Mouse (Mus musculus): Measurements from ENCODE around the gene Mettl16. TPM values are rescaled to one million over a fixed set of nuclear protein-coding genes. Genes with fewer than 3 reads are reported as not detected.
A peak's percentile ranks its signal among the peaks of the same experiment; 100 is the strongest.

The Mettl16 gene
- polyA plus RNA-seq, 1 experiment from 2014 or later = 50.3 TPM

DNA sequence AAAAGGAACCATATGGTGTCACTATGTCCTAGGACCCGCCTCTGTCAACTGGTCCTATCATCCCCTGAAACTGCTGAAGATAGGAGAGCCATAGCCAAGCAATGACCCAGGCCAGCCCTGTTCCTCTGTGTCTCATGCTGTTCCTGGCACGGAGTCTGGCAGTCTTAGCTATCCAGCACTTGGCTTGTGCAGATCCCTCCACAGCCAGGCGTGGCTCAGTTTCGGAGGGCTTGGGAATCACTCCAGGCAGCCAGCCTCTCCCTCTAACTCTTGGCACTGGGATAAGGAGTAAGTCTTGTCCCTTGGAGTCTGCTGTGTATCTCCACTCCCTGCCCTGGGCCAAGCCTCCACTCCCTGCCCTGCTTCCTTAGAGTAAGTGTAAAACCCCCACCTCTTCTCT is 96.0 kb downstream of the Mettl16 start:
- peaks cover 17% of the 10 kb centered on the region; the same call in 1 of the 2 replicates for H3K4me1 ChIP-seq
- no peak overlapping the region for H3K4me3 ChIP-seq
- H3K27ac ChIP-seq = no peak overlapping the region
- H3K36me3 ChIP-seq = no peaks in the 10 kb centered on the region
- H3K27me3 ChIP-seq = no peaks in the 10 kb centered on the region
- ATAC-seq (ENCODE audit: borderline replicate concordance, extremely low read depth, low FRiP score, low TSS enrichment) = no peak; the same call in 1 of the 2 replicates
- H3K9ac ChIP-seq = no peak overlapping the region
- WGBS = 64% methylated on average over 4 of the region's 4 CpGs
- H3K9me3 ChIP-seq = no peaks in the 10 kb centered on the region
- no peak overlapping the region for H3K4me2 ChIP-seq

DNA sequence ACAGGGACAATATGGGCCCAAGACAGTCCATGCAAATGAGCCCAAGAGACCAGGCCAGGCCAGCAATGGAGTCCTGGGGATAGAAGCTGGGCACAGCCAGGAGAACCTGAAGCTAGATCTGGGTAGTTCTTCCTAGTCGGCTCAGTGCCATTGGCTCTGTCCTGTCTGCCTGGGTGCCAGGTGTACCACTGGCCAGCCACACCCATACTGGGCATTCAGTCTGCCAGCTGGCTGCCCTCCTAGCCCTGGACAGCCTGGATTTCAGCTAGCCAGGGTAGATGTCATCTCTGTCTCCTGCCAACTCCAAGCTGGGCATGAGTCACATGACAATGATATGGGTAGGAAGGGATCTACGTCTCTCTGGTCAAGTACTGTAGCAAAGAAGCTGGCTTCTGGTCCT is 96.6 kb downstream of the Mettl16 start:
- Histone ChIP-seq H3K9me3 (no peaks in the 10 kb centered on the region), H3K27ac (no peak overlapping the region), H3K4me3 (no peak overlapping the region), H3K4me2 (no peak overlapping the region), H3K36me3 (no peaks in the 10 kb centered on the region), H3K9ac (no peak overlapping the region), H3K4me1 (peaks cover 17% of the 10 kb centered on the region; the same call in 1 of the 2 replicates), H3K27me3 (no peaks in the 10 kb centered on the region)
- 79% methylated on average over 2 of the region's 2 CpGs for WGBS
- ATAC-seq (ENCODE audit: borderline replicate concordance, extremely low read depth, low FRiP score, low TSS enrichment) = no peak

DNA sequence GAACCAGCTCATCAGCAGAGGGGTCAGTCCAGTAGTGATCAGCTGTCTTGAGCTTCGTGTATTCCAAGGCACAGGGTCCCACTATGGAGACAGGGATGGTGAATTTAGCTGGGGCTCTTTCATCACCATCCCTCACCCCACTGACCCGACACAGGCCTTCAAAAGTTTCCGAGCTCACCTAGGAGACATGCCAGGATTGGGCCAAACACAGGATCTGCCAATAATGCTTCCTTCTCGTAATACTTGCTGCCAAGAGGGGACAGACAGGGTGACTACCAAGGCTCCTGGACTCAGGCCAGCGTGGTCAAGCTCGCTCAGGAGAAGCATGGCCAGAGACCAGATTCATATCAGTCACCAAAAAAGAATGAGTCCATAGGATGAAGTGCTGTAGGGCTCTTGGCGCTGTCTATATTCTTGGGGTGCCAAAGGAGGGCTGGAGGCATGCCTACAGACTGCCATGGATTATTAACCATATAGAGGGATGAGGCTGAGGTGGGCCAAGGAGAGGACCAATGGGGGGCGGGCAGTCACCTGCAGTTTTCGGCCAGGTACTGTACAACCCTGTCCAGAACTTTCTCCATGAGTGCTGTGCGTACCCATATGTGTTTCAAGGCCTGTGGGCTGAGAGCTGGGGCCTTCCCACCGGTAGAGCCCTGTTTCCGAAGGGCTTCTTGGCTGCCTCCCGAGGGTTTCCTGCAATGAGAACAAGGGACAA is 97.6 kb downstream of the Mettl16 start:
- WGBS = 86% methylated on average over 13 of the region's 13 CpGs
- Histone ChIP-seq H3K4me2 (no peak overlapping the region), H3K27me3 (no peaks in the 10 kb centered on the region), H3K4me3 (no peak overlapping the region), H3K9me3 (no peaks in the 10 kb centered on the region), H3K27ac (no peak overlapping the region), H3K36me3 (no peaks in the 10 kb centered on the region), H3K9ac (no peak overlapping the region), H3K4me1 (peaks cover 17% of the 10 kb centered on the region; the same call in 1 of the 2 replicates)
- no peak for ATAC-seq (ENCODE audit: borderline replicate concordance, extremely low read depth, low FRiP score, low TSS enrichment)

DNA sequence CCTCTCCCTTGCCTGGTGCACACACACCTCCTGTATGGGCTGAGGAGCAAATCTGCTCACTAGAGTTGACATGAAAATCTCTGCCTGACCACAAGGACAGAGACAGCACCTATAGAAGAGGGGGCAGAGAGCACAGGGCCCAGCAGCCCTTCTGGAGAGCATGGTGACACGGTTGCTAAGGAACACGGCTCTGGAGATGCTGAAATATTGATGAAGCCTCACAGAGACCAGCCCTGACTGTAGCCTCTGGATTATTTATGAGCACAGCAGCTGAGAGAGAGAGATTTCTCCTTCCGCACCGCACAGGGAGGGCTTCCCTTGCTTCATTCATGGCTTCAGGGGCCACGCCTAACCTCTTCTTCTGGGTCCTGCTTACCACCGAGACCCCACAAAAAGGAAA is 99.0 kb downstream of the Mettl16 start:
- Histone ChIP-seq H3K27ac (no peak overlapping the region), H3K4me2 (no peak overlapping the region), H3K36me3 (no peaks in the 10 kb centered on the region), H3K9ac (no peak overlapping the region), H3K4me3 (no peak overlapping the region), H3K9me3 (no peaks in the 10 kb centered on the region), H3K27me3 (no peaks in the 10 kb centered on the region), H3K4me1 (peaks cover 8% of the 10 kb centered on the region; the same call in 1 of the 2 replicates)
- ATAC-seq (ENCODE audit: borderline replicate concordance, extremely low read depth, low FRiP score, low TSS enrichment) = no peak
- 84% methylated on average over 6 of the region's 6 CpGs for WGBS

DNA sequence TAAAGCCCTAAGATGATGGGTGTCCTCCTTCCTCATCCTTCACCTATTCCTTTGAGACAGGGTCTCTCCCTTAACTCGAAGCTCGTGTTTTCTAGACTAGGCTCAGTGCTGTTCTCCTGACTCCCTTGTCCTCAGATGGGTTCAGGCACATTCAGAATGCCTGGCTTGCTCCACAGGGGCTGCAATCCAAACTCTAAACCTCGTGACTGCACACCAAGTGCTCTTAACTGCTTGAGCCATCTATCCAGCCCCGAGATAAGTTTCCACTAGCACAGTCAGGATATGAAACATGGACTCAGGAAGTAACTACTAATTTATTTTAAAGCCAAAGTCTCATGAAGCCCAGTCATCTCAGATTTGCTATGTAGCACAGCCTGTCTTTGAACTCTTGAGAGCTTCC is 99.9 kb downstream of the Mettl16 start:
- Histone ChIP-seq H3K27ac (no peak overlapping the region), H3K9ac (no peak overlapping the region), H3K4me2 (no peak overlapping the region), H3K4me3 (no peak overlapping the region), H3K9me3 (no peaks in the 10 kb centered on the region), H3K27me3 (no peaks in the 10 kb centered on the region), H3K4me1 (peaks cover 8% of the 10 kb centered on the region; the same call in 1 of the 2 replicates), H3K36me3 (no peaks in the 10 kb centered on the region)
- 55% methylated on average over 4 of the region's 4 CpGs for WGBS
- no peak for ATAC-seq (ENCODE audit: borderline replicate concordance, extremely low read depth, low FRiP score, low TSS enrichment)

DNA sequence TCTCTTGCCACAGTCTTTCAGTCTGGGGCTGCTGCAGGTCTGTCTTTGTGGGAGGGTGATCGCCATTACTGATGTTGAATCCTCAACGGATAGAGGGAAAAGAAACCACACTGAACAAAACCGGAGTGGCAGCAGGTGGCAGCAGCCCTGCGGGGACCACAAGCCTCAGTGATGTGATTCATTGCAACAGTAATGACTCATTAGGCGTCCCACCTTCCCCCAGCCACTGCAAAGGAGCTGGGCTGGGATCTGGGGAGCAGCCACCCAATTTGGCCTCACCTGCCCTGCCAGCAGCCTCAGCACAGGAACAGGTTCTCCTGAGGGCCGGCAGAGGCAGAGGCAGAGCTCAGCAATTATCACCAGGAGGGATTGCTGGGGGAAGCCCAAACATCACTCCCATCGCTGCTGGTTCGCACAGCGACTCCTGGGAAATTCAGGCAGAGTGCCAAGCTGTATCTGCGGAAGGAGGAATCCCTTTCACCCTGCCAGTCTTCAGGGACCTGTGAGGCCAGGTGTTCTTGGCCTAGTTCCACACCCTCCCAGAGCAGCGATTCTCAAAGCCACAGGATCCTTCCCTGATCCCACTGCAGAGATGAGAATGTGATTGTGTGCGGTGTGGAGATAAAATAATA is 100.5 kb downstream of the Mettl16 start:
- no peak for ATAC-seq (ENCODE audit: borderline replicate concordance, extremely low read depth, low FRiP score, low TSS enrichment)
- 30% methylated on average over 12 of the region's 12 CpGs for WGBS
- H3K9ac ChIP-seq = no peak overlapping the region

DNA sequence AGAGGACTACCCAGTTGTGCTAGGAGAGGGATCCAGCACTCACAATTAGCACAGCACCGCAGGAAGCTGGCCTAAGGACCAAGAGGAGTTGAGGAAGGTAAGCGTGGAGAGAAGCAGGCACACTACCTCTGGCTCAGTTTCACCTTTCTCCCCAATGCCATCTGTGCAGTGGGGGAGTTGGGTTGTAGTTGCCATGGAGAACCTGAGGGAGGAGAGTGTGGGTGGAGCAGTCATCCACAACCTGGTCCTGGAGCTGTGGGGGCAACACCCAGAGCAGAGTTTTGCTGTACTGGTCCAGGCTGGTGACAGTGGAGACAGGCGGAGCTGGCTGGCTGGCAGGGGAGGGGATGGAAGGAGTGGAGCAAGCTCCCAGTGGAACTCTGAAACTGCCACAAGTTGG is 104.0 kb downstream of the Mettl16 start:
- no peak for ATAC-seq (ENCODE audit: borderline replicate concordance, extremely low read depth, low FRiP score, low TSS enrichment)
- H3K9ac ChIP-seq = no peak overlapping the region
- no peak overlapping the region for H3K27ac ChIP-seq
- no peak overlapping the region for H3K4me3 ChIP-seq
- WGBS = 68% methylated on average over 3 of the region's 3 CpGs
- H3K9me3 ChIP-seq = no peaks in the 10 kb centered on the region
- H3K4me2 ChIP-seq = no peak overlapping the region
- H3K36me3 ChIP-seq = no peaks in the 10 kb centered on the region
- no peaks in the 10 kb centered on the region for H3K27me3 ChIP-seq
- H3K4me1 ChIP-seq = peaks cover 14% of the 10 kb centered on the region; the same call in 1 of the 2 replicates

More for the DNA sequence above, 100.5 kb downstream of the Mettl16 start:
- Histone ChIP-seq H3K36me3 (no peaks in the 10 kb centered on the region), H3K4me3 (no peak overlapping the region), H3K4me1 (peaks cover 8% of the 10 kb centered on the region; the same call in 1 of the 2 replicates), H3K27me3 (no peaks in the 10 kb centered on the region), H3K9me3 (no peaks in the 10 kb centered on the region), H3K27ac (no peak overlapping the region), H3K4me2 (no peak overlapping the region)

DNA sequence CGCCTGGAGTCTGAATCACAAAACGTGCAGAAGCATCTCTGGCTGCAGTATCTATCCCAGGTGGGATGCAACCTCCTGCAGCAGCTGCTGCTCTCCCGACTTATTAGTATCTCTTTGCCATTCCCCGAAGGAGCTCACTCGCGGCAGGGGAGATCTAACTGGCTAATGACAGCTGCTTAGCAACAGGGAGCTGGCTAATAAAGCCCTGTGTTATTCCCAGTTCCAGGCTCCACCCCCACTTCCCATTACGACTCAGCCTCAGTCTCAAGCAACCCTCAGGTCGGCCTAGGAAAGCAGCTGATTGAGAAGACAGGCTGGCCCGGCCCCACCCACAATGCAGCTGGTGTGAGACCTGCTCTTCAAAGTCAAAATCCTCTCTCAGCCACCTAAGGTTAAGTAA is 106.2 kb downstream of the Mettl16 start:
- H3K4me2 ChIP-seq = peak overlapping the region; percentile 18; the same call in 1 of the 2 replicates
- no peak overlapping the region for H3K27ac ChIP-seq
- WGBS = 7% methylated on average over 9 of the region's 9 CpGs
- no peaks in the 10 kb centered on the region for H3K27me3 ChIP-seq
- peaks cover 11% of the 10 kb centered on the region for H3K4me1 ChIP-seq
- no peaks in the 10 kb centered on the region for H3K9me3 ChIP-seq
- H3K9ac ChIP-seq = no peak overlapping the region
- no peaks in the 10 kb centered on the region for H3K36me3 ChIP-seq
- ATAC-seq (ENCODE audit: borderline replicate concordance, extremely low read depth, low FRiP score, low TSS enrichment) = peak; percentile 64; the same call in 1 of the 2 replicates
- H3K4me3 ChIP-seq = no peak overlapping the region

Small RNA genes lying within 50 kb of the gene (microRNA-seq; reads per million reads assigned to microRNA genes)
- not detected for gene Mir6926

Other genes with a start within 250 kb of the Mettl16 start
- gene Rap1gap2, start 159.9 kb upstream of the Mettl16 start, polyA plus RNA-seq (2015; fragmentation: Nextera tagmentation; extraction: Ambion mirVana) = 2.1 and 2.4 TPM in 2 replicates
- 0.30 and 0.35 TPM in 2 replicates for gene Ccdc92b, start 151.2 kb upstream of the Mettl16 start, polyA plus RNA-seq (2015; fragmentation: Nextera tagmentation; extraction: Ambion mirVana)
- gene Cluh, start 121.3 kb upstream of the Mettl16 start, polyA plus RNA-seq (2015; fragmentation: Nextera tagmentation; extraction: Ambion mirVana) = 18.6 and 21.0 TPM in 2 replicates
- gene Pafah1b1, start 46.2 kb upstream of the Mettl16 start, polyA plus RNA-seq (2015; fragmentation: Nextera tagmentation; extraction: Ambion mirVana) = 41.2 and 45.1 TPM in 2 replicates
- gene Mnt, start 60.1 kb downstream of the Mettl16 start, polyA plus RNA-seq (2015; fragmentation: Nextera tagmentation; extraction: Ambion mirVana) = 3.7 and 4.5 TPM in 2 replicates
- gene Sgsm2, start 126.2 kb downstream of the Mettl16 start, polyA plus RNA-seq (2015; fragmentation: Nextera tagmentation; extraction: Ambion mirVana) = 3.4 and 3.5 TPM in 2 replicates
- 42.0 TPM in 2 replicates for gene Tsr1, start 127.2 kb downstream of the Mettl16 start, polyA plus RNA-seq (2015; fragmentation: Nextera tagmentation; extraction: Ambion mirVana)
- gene Smg6, start 155.0 kb downstream of the Mettl16 start, polyA plus RNA-seq (2015; fragmentation: Nextera tagmentation; extraction: Ambion mirVana) = 14.8 and 17.3 TPM in 2 replicates
- 19.8 and 21.6 TPM in 2 replicates for gene Srr, start 155.1 kb downstream of the Mettl16 start, polyA plus RNA-seq (2015; fragmentation: Nextera tagmentation; extraction: Ambion mirVana)

All from lung, embryonic 15.5 days (tissue).